Mouse (Mus musculus) thymus, adult 2 months (tissue): ENCODE data around the gene Snx19.

Experiments used
- CTCF ChIP-seq: fragments of 200-500 bp; IDR thresholded peaks from 2 replicates; pipeline ENCODE4 v1.5.1; 2012; ENCODE audit warnings: mild to moderate bottlenecking, control low read depth, low read length, moderate library complexity, borderline replicate concordance; ENCODE audit not compliant: control insufficient read depth, poor library complexity, insufficient read depth; ENCODE audit errors: extremely low read depth
- POLR2A ChIP-seq: fragments of 200-500 bp; IDR thresholded peaks from 2 replicates; pipeline ENCODE4 v1.6.1; 2012; ENCODE audit warnings: mild to moderate bottlenecking, low read length, control low read depth, moderate library complexity; ENCODE audit not compliant: control insufficient read depth, poor library complexity, insufficient read depth; ENCODE audit errors: extremely low read depth

- no peak for TF ChIP-seq CTCF
- TF ChIP-seq POLR2A = no peak
These were observed 53.1 kb downstream of the Snx19 start for GRCm38 (mm10) chr9:30480043-30480442.
